Mouse (Mus musculus): Measurements from ENCODE around the gene Adamts13. TPM values are rescaled to one million over a fixed set of nuclear protein-coding genes. Genes with fewer than 3 reads are reported as not detected.

Adamts13 gene
- polyA plus RNA-seq, 1 experiment from 2014 or later = 0.11 TPM

DNA sequence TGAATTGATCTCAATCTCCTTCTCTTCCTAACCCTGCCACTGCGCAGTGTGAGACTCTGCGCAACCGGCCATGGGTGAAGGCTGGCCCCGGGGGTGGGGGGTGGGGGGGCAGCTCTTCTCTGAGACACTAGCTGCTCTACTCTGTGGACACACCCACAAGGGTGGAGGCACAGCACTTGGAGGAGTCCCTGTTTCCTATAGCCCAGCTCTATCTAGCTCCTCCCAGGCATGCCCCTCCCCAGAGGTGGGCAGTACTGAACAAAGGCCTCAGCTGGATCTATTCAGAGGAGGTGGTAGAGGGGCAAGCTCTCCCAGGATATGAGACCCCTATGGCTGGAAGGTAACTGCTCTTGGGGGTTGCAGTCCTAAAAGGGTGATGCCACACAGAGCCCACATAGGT is 63.8 kb downstream of the Adamts13 start:
- H3K4me3 ChIP-seq (replicated peaks) = no peak overlapping the region
- peak; percentile 50; the same call in 1 of the 2 replicates for ATAC-seq (ENCODE audit: insufficient number of reproducible peaks, insufficient read depth, low FRiP score, low TSS enrichment, low read depth)
- H3K4me2 ChIP-seq = no peak overlapping the region
- 65% methylated on average over 4 of the region's 4 CpGs for WGBS
- no peaks in the 10 kb centered on the region for H3K9me3 ChIP-seq
- H3K27me3 ChIP-seq = no peaks in the 10 kb centered on the region
- H3K9ac ChIP-seq (replicated peaks) = no peak overlapping the region
- no peak overlapping the region for H3K27ac ChIP-seq
- H3K4me1 ChIP-seq (replicated peaks) = peaks cover 5% of the 10 kb centered on the region; the same call in 1 of the 2 replicates
- no peaks in the 10 kb centered on the region for H3K36me3 ChIP-seq

DNA sequence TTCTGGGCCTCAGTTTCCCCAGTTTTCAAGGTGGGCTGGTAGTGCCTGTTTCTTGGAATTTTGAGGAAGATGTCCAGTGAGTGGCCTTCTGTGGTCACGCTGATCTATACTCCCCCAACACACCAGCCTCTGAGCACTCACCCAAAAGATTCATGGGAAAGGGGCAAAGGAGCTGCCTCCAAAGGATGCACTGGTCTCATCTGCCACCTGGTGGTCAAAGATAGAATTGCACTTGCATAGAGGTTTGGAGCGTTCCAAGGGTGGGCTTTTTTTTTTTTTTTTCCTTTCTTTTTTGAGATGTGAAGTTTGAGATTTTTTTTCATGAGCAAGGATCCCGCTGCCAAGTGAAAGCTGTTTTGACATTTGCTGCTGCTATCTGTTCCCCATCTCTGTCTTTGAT is 65.4 kb downstream of the Adamts13 start:
- Histone ChIP-seq H3K4me1 (replicated peaks) (peaks cover 5% of the 10 kb centered on the region; the same call in 1 of the 2 replicates), H3K4me2 (no peak overlapping the region), H3K27me3 (no peaks in the 10 kb centered on the region), H3K4me3 (replicated peaks) (no peak overlapping the region), H3K27ac (no peak overlapping the region), H3K9ac (replicated peaks) (no peak overlapping the region), H3K36me3 (no peaks in the 10 kb centered on the region), H3K9me3 (no peaks in the 10 kb centered on the region)
- ATAC-seq (ENCODE audit: insufficient number of reproducible peaks, insufficient read depth, low FRiP score, low TSS enrichment, low read depth) = no peak
- 2% methylated on average over 3 of the region's 3 CpGs for WGBS

DNA sequence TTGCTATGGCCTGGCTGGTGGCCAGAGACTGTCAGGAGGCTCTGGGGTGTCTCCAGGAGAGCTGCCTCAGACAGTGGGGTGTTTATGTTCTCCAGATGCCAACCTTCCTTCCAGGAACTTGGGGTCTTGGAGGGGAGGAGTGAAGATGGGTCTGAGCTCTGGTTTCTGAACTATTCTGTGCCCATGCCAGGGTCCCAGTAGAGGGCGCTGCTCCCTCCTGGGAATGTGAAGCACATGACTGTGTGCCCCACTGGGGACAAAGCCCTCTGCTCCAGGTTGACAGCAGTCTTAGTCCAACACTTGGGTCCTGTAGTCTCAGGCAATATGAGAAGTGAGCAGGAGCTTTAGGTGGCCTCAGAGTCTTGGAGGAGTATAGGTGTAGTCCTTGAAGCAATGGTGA is 66.1 kb downstream of the Adamts13 start:
- Histone ChIP-seq H3K9me3 (no peaks in the 10 kb centered on the region), H3K4me2 (no peak overlapping the region), H3K27ac (no peak overlapping the region), H3K4me3 (replicated peaks) (no peak overlapping the region), H3K27me3 (no peaks in the 10 kb centered on the region), H3K9ac (replicated peaks) (no peak overlapping the region), H3K36me3 (no peaks in the 10 kb centered on the region), H3K4me1 (replicated peaks) (peaks cover 8% of the 10 kb centered on the region)
- ATAC-seq (ENCODE audit: insufficient number of reproducible peaks, insufficient read depth, low FRiP score, low TSS enrichment, low read depth) = no peak
- WGBS = 6% methylated on average over 1 of the region's 1 CpGs

DNA sequence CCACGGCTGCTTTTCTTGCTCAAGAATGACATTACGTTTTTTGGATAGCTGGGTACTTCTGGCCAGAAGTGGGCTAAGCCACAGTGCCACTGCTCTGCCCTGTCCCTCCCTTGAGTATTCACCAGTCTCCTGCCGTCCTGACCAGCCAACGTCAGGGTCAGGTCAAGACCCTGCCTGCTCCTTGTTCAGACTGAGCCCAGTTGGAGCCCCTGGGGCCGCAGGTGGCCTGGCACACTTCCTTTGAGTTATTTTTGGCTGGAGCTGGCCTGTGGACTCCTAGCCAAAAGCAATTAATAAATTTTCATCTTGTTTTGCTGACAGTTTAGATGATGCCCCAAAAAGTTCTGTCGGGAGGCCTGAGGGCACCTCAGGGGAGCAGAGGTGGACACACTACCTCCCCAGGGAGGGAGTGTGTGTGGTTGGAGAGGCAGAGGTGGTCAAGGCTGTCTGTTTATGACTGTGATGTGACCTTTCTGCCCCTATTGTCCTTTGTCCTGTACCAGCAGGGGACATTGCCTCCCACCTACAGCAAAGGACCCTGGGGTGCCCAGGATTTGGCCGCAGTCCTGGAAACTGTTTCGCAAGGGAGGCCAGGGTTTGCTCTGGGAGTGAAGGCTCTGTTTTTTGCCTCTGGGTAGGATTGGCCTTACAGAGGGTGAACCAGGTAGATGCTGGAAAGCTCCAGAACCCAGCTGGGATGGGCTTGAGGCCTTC is 69.1 kb downstream of the Adamts13 start:
- Histone ChIP-seq H3K9me3 (no peaks in the 10 kb centered on the region), H3K4me2 (no peak overlapping the region), H3K9ac (replicated peaks) (no peak overlapping the region; the same call in 1 of the 2 replicates), H3K4me3 (replicated peaks) (no peak overlapping the region), H3K4me1 (replicated peaks) (peaks cover 10% of the 10 kb centered on the region), H3K27me3 (no peaks in the 10 kb centered on the region), H3K27ac (no peak overlapping the region), H3K36me3 (no peaks in the 10 kb centered on the region)
- 77% methylated on average over 8 of the region's 8 CpGs for WGBS
- no peak for ATAC-seq (ENCODE audit: insufficient number of reproducible peaks, insufficient read depth, low FRiP score, low TSS enrichment, low read depth)

DNA sequence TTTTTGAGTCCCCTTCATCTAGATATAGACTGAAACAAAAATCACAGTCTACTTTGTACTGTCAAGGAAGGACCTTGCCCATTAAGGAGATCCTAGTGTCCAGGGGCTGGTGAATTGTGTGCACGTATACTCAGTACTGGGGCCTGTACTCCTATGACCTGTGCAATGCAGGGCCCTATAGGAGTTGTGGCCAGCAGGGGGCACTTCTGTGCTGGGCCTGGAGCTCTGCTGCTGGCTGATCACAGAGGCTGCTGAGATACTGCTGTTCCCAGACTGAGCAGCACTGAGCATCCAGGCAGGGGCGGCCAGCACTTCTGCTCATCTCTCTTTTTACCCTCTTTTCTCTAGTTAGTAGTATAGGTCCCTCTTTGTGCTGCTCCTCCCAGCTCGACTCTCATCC is 70.2 kb downstream of the Adamts13 start:
- no peaks in the 10 kb centered on the region for H3K9me3 ChIP-seq
- peaks cover 10% of the 10 kb centered on the region for H3K4me1 ChIP-seq (replicated peaks)
- peak; percentile 80; the same call in 1 of the 2 replicates for ATAC-seq (ENCODE audit: insufficient number of reproducible peaks, insufficient read depth, low FRiP score, low TSS enrichment, low read depth)
- H3K27me3 ChIP-seq = no peaks in the 10 kb centered on the region
- H3K4me2 ChIP-seq = no peak overlapping the region
- no peaks in the 10 kb centered on the region for H3K36me3 ChIP-seq
- H3K27ac ChIP-seq = no peak overlapping the region
- 30% methylated on average over 3 of the region's 3 CpGs for WGBS
- H3K9ac ChIP-seq (replicated peaks) = no peak overlapping the region
- no peak overlapping the region for H3K4me3 ChIP-seq (replicated peaks)

DNA sequence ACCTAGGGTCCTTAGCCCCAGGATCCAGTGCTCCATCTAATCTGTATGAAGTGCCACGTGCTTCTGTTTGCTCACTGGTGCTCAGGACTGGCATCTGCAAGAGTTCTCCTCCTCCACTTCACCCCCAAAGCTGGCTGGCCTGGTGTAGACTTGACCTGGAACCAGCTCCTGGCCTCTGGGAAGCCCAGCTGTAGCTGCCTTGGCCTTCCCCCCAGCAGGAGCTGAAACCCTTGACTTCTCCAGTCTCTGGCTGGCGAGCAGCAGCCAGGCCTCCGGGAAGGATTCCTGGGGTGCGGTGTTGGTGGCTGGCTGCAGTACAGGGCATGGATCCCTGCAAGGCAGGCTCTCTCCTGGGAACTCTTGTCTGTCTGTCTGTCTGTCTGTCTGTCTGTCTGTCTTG is 71.0 kb downstream of the Adamts13 start:
- Histone ChIP-seq H3K9ac (replicated peaks) (no peak overlapping the region), H3K4me1 (replicated peaks) (peaks cover 8% of the 10 kb centered on the region), H3K4me2 (no peak overlapping the region), H3K36me3 (no peaks in the 10 kb centered on the region), H3K4me3 (replicated peaks) (no peak overlapping the region), H3K27me3 (no peaks in the 10 kb centered on the region), H3K27ac (no peak overlapping the region), H3K9me3 (no peaks in the 10 kb centered on the region)
- no peak for ATAC-seq (ENCODE audit: insufficient number of reproducible peaks, insufficient read depth, low FRiP score, low TSS enrichment, low read depth)
- WGBS = 87% methylated on average over 4 of the region's 4 CpGs

DNA sequence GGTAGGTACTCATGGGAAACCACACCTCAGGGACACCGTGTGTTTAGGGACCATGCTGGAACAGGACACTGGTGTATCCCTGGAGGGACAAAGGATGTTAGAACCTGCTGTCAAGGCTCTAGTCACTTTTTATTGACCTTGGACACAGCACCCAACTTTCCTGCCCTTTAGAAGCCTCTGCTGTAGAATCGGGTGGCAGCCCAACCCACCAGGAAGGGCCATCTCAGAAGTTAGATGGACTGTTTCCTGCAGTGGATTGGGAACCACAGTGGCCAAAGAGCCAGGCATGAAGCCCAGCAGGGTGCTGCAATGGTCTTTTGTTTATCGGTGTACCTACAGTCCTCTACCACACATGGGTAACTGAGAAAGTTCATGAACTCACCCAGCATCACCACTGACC is 71.4 kb downstream of the Adamts13 start:
- WGBS = 77% methylated on average over 3 of the region's 3 CpGs
- Histone ChIP-seq H3K9ac (replicated peaks) (no peak overlapping the region), H3K36me3 (no peaks in the 10 kb centered on the region), H3K4me2 (no peak overlapping the region), H3K27me3 (no peaks in the 10 kb centered on the region), H3K27ac (no peak overlapping the region), H3K4me1 (replicated peaks) (peaks cover 5% of the 10 kb centered on the region), H3K9me3 (no peaks in the 10 kb centered on the region), H3K4me3 (replicated peaks) (no peak overlapping the region)
- no peak for ATAC-seq (ENCODE audit: insufficient number of reproducible peaks, insufficient read depth, low FRiP score, low TSS enrichment, low read depth)

DNA sequence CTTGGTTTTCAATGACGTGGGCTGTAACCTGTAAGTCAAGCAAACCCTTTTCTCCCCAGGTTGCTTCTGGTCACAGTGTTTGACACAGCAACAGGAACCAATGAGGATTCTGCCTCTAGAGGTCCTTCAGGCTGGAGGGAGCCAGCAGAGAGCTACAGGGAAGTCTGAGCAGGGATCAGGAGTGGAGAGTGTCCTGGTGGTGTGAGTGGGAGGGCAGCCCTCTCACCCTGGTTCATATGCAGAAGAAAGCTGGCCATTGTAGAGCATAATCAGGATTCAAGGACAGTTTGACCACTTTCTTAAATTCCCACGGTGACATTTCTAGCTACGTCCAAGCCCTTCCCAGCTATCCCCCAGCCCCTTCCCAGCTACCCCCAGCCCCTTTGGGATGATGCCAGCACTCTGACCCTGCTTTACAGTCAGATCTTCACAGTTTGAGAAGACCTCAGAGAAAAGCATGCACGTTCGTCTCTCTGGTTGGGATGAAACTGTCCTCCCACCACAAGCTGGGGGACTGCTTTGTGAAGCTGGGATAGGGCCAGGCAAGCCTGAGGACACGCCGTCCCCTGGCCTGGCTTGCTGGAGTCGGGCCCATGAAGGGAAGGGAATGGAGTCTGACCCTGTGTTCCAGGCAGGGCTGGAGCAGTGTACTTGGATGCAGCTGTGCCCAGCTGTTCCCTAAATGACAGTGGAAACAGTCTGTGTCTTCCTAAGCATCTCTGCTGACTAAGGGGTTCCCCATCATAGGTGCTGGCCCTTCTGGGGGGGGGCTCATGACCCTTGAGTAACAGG is 73.0 kb downstream of the Adamts13 start:
- H3K4me3 ChIP-seq (replicated peaks) = no peak overlapping the region
- 75% methylated on average over 8 of the region's 8 CpGs for WGBS
- H3K9ac ChIP-seq (replicated peaks) = no peak overlapping the region
- no peaks in the 10 kb centered on the region for H3K9me3 ChIP-seq
- H3K4me1 ChIP-seq (replicated peaks) = peaks cover 5% of the 10 kb centered on the region
- H3K27ac ChIP-seq = no peak overlapping the region
- H3K4me2 ChIP-seq = no peak overlapping the region
- no peak for ATAC-seq (ENCODE audit: insufficient number of reproducible peaks, insufficient read depth, low FRiP score, low TSS enrichment, low read depth)
- H3K27me3 ChIP-seq = no peaks in the 10 kb centered on the region
- no peaks in the 10 kb centered on the region for H3K36me3 ChIP-seq

DNA sequence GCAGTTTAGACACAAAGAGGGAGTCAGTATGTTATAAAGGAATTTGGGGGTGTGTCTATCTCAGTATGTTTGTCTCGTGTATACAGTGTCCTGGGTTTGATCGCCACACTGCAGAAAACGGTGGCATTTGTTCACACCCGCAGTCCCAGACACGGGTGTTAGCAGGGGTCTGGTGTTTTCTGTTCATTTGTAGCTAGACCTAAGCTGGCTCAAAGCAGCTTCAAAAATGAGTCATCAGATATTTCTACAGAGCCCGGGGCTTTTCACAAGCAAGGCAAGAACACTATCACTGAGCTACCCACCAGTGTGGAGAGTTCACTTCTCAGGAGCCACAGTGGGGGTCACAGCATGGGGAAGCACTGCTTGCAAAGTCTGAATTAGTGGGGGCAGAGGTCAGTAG is 76.2 kb downstream of the Adamts13 start:
- H3K27ac ChIP-seq = no peak overlapping the region
- no peaks in the 10 kb centered on the region for H3K9me3 ChIP-seq
- 66% methylated on average over 6 of the region's 6 CpGs for WGBS
- no peak overlapping the region for H3K9ac ChIP-seq (replicated peaks)
- no peaks in the 10 kb centered on the region for H3K27me3 ChIP-seq
- H3K36me3 ChIP-seq = no peaks in the 10 kb centered on the region
- no peak overlapping the region for H3K4me3 ChIP-seq (replicated peaks)
- H3K4me1 ChIP-seq (replicated peaks) = peaks cover under 1% of the 10 kb centered on the region; the same call in 1 of the 2 replicates
- no peak overlapping the region for H3K4me2 ChIP-seq
- ATAC-seq (ENCODE audit: insufficient number of reproducible peaks, insufficient read depth, low FRiP score, low TSS enrichment, low read depth) = no peak

DNA sequence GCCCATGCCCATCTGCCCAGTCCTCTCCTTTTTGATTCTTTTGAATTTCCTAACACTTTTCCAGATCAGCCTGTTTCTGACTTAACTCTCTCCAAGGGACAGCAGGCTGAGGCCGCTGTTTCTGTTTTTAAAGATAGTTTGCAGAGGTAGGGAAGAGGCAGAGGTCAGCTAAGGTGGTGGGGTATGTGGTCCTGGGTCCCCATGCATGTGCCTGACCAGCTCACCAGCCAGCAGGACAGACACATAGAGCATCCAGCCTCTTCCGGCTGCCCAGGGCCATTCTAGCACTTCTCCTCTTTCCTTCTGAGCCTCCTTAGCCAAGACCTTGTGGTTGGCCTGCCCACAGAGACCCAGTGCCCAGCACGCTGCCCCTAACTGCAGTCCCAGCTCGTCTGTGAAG is 85.0 kb downstream of the Adamts13 start:
- Histone ChIP-seq H3K4me3 (replicated peaks) (no peak overlapping the region), H3K9me3 (no peaks in the 10 kb centered on the region), H3K27me3 (no peaks in the 10 kb centered on the region), H3K4me2 (peak overlapping the region; percentile 36), H3K27ac (peak overlapping the region; percentile 71), H3K9ac (replicated peaks) (no peak overlapping the region), H3K4me1 (replicated peaks) (peaks cover 29% of the 10 kb centered on the region), H3K36me3 (no peaks in the 10 kb centered on the region)
- 21% methylated on average over 4 of the region's 4 CpGs for WGBS
- ATAC-seq (ENCODE audit: insufficient number of reproducible peaks, insufficient read depth, low FRiP score, low TSS enrichment, low read depth) = no peak

DNA sequence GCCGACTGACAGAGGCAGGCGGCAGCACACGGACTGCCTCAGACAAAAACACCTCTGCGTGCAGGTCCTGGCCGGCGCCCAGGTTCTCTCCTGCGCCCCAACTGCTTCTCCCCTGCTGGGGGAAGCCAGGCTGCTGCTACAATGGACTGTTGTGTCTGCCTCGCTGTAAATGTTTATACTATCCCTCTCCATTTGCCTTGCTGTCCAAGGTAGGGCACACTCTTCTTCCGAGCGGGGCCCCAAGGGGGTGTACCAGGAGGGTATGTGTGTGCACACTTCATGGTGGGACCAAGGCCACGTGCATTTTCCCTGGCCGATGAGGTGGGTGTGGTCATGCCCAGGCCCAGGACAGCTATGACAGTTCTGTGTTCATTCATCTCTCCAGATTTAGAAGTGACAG is 85.5 kb downstream of the Adamts13 start:
- H3K4me1 ChIP-seq (replicated peaks) = peaks cover 29% of the 10 kb centered on the region
- peak overlapping the region; percentile 36 for H3K4me2 ChIP-seq
- no peaks in the 10 kb centered on the region for H3K9me3 ChIP-seq
- peak; percentile 40; the same call in 1 of the 2 replicates for ATAC-seq (ENCODE audit: insufficient number of reproducible peaks, insufficient read depth, low FRiP score, low TSS enrichment, low read depth)
- H3K4me3 ChIP-seq (replicated peaks) = no peak overlapping the region
- no peak overlapping the region for H3K9ac ChIP-seq (replicated peaks)
- 10% methylated on average over 12 of the region's 12 CpGs for WGBS
- peak overlapping the region; percentile 71 for H3K27ac ChIP-seq
- H3K36me3 ChIP-seq = no peaks in the 10 kb centered on the region
- H3K27me3 ChIP-seq = no peaks in the 10 kb centered on the region

Measured in limb, embryonic 12.5 days (tissue).